Mouse (Mus musculus): Measurements from ENCODE around the gene Rybp.

DNA sequence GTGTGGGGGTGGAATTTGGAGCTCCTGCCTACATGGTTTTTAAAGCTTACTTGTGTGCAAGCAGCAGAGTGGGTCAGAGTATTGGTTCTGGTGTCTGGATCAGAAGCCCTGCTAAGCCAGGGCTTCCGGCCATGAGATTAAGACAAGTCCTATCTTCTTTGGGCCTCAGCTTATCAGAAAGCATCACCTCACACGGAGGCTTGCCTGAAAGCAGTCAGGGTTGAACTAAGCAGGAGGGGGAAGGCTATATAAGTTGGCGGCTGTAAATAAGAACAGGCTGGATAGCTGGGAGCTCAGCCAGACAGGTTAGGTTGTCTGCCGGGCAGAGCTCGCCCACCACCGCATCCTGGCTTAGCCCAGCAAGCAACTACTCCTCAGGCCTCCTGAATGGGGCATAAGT lies 99.5 kb downstream of the Rybp start:
- no peak for TF ChIP-seq EP300 (optimal IDR thresholded peaks at IDR 0.05)
- no peak for TF ChIP-seq CTCF (IDR thresholded peaks at IDR 0.05; ENCODE audit: low read depth)
